Mouse (Mus musculus) heart, postnatal 0 days (tissue): Measurements from ENCODE around the gene Pitx2. TPM values are rescaled to one million over a fixed set of nuclear protein-coding genes. Genes with fewer than 3 reads are reported as not detected.

Experiments
- ATAC-seq: fragments of 200-750 bp; cut with Nextera tagmentation; 2 replicates; pipeline ENCODE4 v1.8.0; 2017; ENCODE audit warnings: low read depth, moderate number of reproducible peaks, moderate library complexity; ENCODE audit not compliant: insufficient read depth
- DNase-seq: peaks from one replicate; pipeline ENCODE4 v3.0.0-alpha.2; 2016; ENCODE audit warnings: low spot score
- H3K27ac ChIP-seq: fragments of 300-500 bp; sonication (generic); 2 replicates; pipeline ENCODE4 v1.5.1; 2014; ENCODE audit warnings: low read depth, mild to moderate bottlenecking
- H3K27me3 ChIP-seq: fragments of 300-500 bp; sonication (generic); 2 replicates; pipeline ENCODE4 v1.6.1; 2014; ENCODE audit warnings: low read length, mixed read lengths; ENCODE audit not compliant: control insufficient read depth, insufficient read depth
- H3K36me3 ChIP-seq: fragments of 300-500 bp; sonication (generic); replicated peaks from 2 replicates; pipeline ENCODE4 v1.6.1; 2014; ENCODE audit warnings: low read length, mixed read lengths; ENCODE audit not compliant: control insufficient read depth, insufficient read depth
- H3K4me1 ChIP-seq: fragments of 300-500 bp; sonication (generic); 2 replicates; pipeline ENCODE4 v1.6.1; 2014; ENCODE audit warnings: antibody characterized with exemption; ENCODE audit not compliant: control insufficient read depth, insufficient read depth
- H3K4me2 ChIP-seq: fragments of 300-500 bp; sonication (generic); 2 replicates; pipeline ENCODE4 v1.6.1; 2014; ENCODE audit warnings: low read depth, mild to moderate bottlenecking, low read length, moderate library complexity
- H3K4me3 ChIP-seq: fragments of 300-500 bp; sonication (generic); 2 replicates; pipeline ENCODE4 v1.5.1; 2014; ENCODE audit warnings: low read depth, low read length
- H3K9ac ChIP-seq: fragments of 300-500 bp; sonication (generic); replicated peaks from 2 replicates; pipeline ENCODE4 v1.6.1; 2014; ENCODE audit warnings: low read depth, low read length, mixed read lengths
- H3K9me3 ChIP-seq: fragments of 300-500 bp; sonication (generic); replicated peaks from 2 replicates; pipeline ENCODE4 v1.6.1; 2016; ENCODE audit warnings: low read length; ENCODE audit not compliant: control insufficient read depth
- CTCF ChIP-seq: IDR thresholded peaks from 2 replicates; pipeline ENCODE4 v1.5.1; 2016; ENCODE audit warnings: antibody characterized with exemption, control low read depth, low read depth
- EP300 ChIP-seq: IDR thresholded peaks from 2 replicates; pipeline ENCODE4 v1.6.1; 2016; ENCODE audit warnings: antibody characterized with exemption, low read depth
- WGBS: fragments of 180-500 bp; shearing (Covaris S2); extraction: QIAGEN DNeasy Blood & Tissue Kit; methylation state at CpG from one replicate; pipeline ENCODE4 v1.1.7; 2014; 5-methylcytosine and 5-hydroxymethylcytosine counted together
- polyA plus RNA-seq: library from polyadenylated mRNA; unstranded; fragments of >200 nt; fragmentation: Nextera tagmentation; extraction: Ambion mirVana; gene quantifications from 2 replicates; pipeline ENCODE4 v1.2.1, GENCODE M21; 2015
- total RNA-seq: library from RNA; depleted of rRNA; stranded (reverse); fragments of >200 nt; gene quantifications from 2 replicates; pipeline ENCODE4 v1.2.3, GENCODE M21; 2014; ENCODE audit warnings: low replicate concordance

Gene Pitx2
- total and polyA plus RNA-seq, 2 experiments from 2014 or later: 3.9 to 13.0 TPM

DNA sequence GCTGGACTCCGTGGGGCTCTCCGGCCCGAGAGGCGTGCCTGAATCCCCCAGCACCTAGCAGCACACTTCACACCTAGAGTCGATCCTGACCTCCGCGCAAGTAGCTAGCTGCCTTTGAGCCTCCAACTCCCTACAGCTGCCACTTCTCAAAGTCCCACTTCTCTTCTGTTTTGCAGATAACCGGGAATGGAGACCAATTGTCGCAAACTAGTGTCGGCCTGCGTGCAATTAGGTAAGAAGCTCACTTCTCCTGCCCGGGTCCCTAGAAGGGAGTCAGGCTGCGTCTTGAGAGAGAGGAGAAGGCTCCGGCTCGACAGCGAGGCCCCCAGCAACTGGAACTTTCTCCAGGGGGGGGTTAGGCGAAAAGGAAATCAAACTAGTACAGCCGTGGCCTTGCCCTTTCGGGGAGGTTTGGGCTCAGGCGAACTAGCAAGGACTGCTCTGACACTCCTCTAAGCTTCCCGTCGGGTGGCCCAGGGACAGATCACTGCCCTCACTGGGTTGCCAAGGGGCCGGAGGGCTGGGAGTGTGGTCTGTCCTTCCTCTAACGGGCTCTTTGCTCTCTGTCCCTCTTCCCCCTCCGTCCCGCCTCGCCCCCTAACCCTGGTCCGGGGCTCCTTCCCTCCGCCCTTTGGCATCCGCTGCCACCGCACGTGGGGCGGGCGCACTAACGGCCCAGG lies 4.2 kb downstream of the Pitx2 start:
- H3K27me3 ChIP-seq: peaks cover 96% of the 10 kb centered on the region
- 0 out of 2 replicates have a peak, but pooled peaks cover 11% of the 10 kb centered on the region for H3K4me1 ChIP-seq
- 3% methylated on average over 35 of the region's 35 CpGs for WGBS
- peak overlapping the region; percentile 58 for H3K4me2 ChIP-seq
- no peaks in the 10 kb centered on the region for H3K36me3 ChIP-seq
- H3K9ac ChIP-seq: no peak overlapping the region
- no peak overlapping the region for H3K27ac ChIP-seq
- DNase-seq: no peak
- no peaks in the 10 kb centered on the region for H3K9me3 ChIP-seq
- ATAC-seq: peak; percentile 14; the same call in 1 of the 2 replicates
- peak overlapping the region; percentile 40 for H3K4me3 ChIP-seq
- TF ChIP-seq EP300: no peak
- no peak for TF ChIP-seq CTCF

GRCm38 (mm10) chr3:129204441-129205313 lies 5.0 kb downstream of the Pitx2 start:
- Histone ChIP-seq H3K4me1 (0 out of 2 replicates have a peak, but pooled peaks cover 6% of the 10 kb centered on the region), H3K4me3 (peak overlapping the region; percentile 40), H3K4me2 (peak overlapping the region; percentile 58), H3K27ac (no peak overlapping the region), H3K36me3 (no peaks in the 10 kb centered on the region), H3K27me3 (peaks cover 96% of the 10 kb centered on the region), H3K9me3 (no peaks in the 10 kb centered on the region), H3K9ac (no peak overlapping the region)
- 2% methylated on average over 41 of the region's 48 CpGs for WGBS
- DNase-seq: peak; percentile 81
- no peak for TF ChIP-seq EP300
- peak; percentile 96 for TF ChIP-seq CTCF
- peak; percentile 91 for ATAC-seq

DNA sequence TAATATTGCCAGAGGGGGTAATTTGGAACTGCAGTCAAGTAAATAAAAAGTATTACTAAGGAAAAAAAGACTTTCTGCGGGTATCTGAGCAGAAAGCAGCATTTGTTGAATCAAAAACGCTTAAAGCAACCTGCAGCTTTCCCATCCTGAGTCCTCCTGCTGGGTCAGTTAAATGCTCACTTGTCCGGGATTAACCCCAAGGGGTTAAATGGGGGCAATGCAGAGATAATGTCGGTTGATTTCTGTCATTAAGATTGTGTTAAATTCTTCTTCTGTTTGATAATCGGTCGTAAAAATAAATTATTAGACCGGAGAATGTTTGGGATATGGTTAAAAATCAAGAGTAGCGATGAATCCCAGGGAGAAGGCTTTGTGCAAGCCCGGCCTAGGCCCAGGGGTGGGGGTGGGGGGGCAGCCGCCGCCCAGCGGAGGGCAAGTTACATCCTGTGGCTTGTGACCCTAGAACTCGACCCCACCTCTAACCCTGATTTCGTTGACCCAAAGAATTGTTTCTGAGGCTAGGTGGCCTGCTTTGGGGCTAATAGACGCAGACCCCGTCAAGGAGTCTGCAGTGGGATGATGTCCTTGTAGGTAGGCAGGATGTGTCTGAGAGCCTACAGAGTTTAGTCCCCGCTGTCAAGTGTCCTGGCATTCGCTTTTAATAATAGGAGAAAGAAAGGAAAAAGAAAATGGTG lies 6.0 kb downstream of the Pitx2 start:
- no peak overlapping the region for H3K4me2 ChIP-seq
- no peaks in the 10 kb centered on the region for H3K9me3 ChIP-seq
- WGBS: 14% methylated on average over 18 of the region's 18 CpGs
- DNase-seq: no peak
- H3K9ac ChIP-seq: no peak overlapping the region
- H3K4me3 ChIP-seq: no peak overlapping the region
- H3K4me1 ChIP-seq: no peaks in the 10 kb centered on the region
- H3K27ac ChIP-seq: no peak overlapping the region
- no peak for ATAC-seq
- TF ChIP-seq EP300 (no peak), CTCF (no peak)
- H3K36me3 ChIP-seq: no peaks in the 10 kb centered on the region
- peaks cover 96% of the 10 kb centered on the region for H3K27me3 ChIP-seq

DNA sequence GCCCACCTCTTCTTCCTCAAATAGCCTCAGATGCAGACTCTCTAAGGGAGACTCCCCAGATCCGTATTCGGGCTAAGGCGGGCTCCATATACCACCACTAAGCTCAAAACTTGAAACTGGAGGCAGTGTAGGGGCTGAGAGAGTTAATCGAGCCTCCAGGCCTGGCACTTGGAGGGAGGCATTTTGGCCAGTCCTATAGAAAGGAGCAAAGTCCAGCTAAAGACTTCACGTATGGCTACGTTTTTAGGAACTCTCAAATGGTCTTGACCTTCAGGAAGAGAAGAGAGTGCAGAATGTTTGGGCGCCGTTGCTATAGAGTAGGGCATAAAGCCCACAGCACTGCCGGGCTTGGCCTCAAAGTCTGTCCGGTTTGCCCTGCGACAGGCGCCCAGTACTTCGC lies 7.1 kb downstream of the Pitx2 start:
- Histone ChIP-seq H3K9me3 (no peaks in the 10 kb centered on the region), H3K4me1 (no peaks in the 10 kb centered on the region), H3K9ac (no peak overlapping the region), H3K4me3 (no peak overlapping the region), H3K4me2 (no peak overlapping the region), H3K36me3 (no peaks in the 10 kb centered on the region), H3K27me3 (peaks cover 98% of the 10 kb centered on the region), H3K27ac (no peak overlapping the region)
- ATAC-seq (no peak), DNase-seq (no peak)
- 5% methylated on average over 13 of the region's 13 CpGs for WGBS
- no peak for TF ChIP-seq CTCF
- TF ChIP-seq EP300: no peak

GRCm38 (mm10) chr3:129207231-129208030 lies 7.8 kb downstream of the Pitx2 start:
- DNase-seq (no peak), ATAC-seq (no peak)
- Histone ChIP-seq H3K36me3 (no peaks in the 10 kb centered on the region), H3K4me1 (no peaks in the 10 kb centered on the region), H3K27ac (no peak overlapping the region), H3K27me3 (peaks cover 98% of the 10 kb centered on the region), H3K4me3 (no peak overlapping the region), H3K4me2 (no peak overlapping the region), H3K9ac (no peak overlapping the region), H3K9me3 (no peaks in the 10 kb centered on the region)
- no peak for TF ChIP-seq CTCF
- TF ChIP-seq EP300: no peak
- WGBS: 3% methylated on average over 24 of the region's 24 CpGs
